Mouse (Mus musculus) lung, adult 2 months (tissue): ENCODE measurements at regions not wholly inside any gene's neighbourhood (a gene's known extent, or its start where the extent isn't known, plus 50 kb on each side); places are given as distances from the start of the nearest gene placed in this dataset.

Source experiments
- CTCF ChIP-seq: fragments of 200-500 bp; IDR thresholded peaks from 2 replicates; pipeline ENCODE4 v1.5.1; 2011; ENCODE audit warnings: mild to moderate bottlenecking, low read length, control low read depth; ENCODE audit not compliant: insufficient read depth
- POLR2A ChIP-seq: fragments of 200-500 bp; IDR thresholded peaks from 2 replicates; pipeline ENCODE4 v1.6.1; 2011; ENCODE audit warnings: low read depth, mild to moderate bottlenecking, control low read depth, low read length, borderline replicate concordance; ENCODE audit errors: extremely low read depth

GRCm38 (mm10) chr9:50170637-50171036 is 174.1 kb downstream of the Rpl10-ps3 start:
- no peak for TF ChIP-seq CTCF
- no peak for TF ChIP-seq POLR2A
